Mouse (Mus musculus) ES-E14 (cell line): ENCODE measurements at regions not wholly inside any gene's neighbourhood (a gene's known extent, or its start where the extent isn't known, plus 50 kb on each side); places are given as distances from the start of the nearest gene placed in this dataset.

Source experiments
- HCFC1 ChIP-seq: IDR thresholded peaks from 2 replicates; pipeline ENCODE4 v1.6.1; 2012; ENCODE audit warnings: low read length, inconsistent platforms, borderline replicate concordance; ENCODE audit not compliant: insufficient read depth
- MAFK ChIP-seq: IDR thresholded peaks from 2 replicates; pipeline ENCODE4 v1.6.1; 2014; ENCODE audit warnings: mild to moderate bottlenecking, low read depth, low read length, inconsistent platforms; ENCODE audit not compliant: insufficient read depth
- ZC3H11A ChIP-seq: IDR thresholded peaks from 2 replicates; pipeline ENCODE4 v1.6.1; 2012; ENCODE audit warnings: low read depth, mild to moderate bottlenecking, inconsistent platforms, low read length, borderline replicate concordance
- ZNF384 ChIP-seq: IDR thresholded peaks from 2 replicates; pipeline ENCODE4 v1.6.1; 2012; ENCODE audit warnings: low read depth, low read length, inconsistent platforms

GRCm38 (mm10) chr15:51248789-51249040, 2636.0 kb upstream of the Gm7489 start:
- TF ChIP-seq ZC3H11A, result no peak
- TF ChIP-seq MAFK, result no peak
- TF ChIP-seq HCFC1, result no peak
- TF ChIP-seq ZNF384, result no peak
